ENCODE assay signal across 17 mouse cellular contexts in genomic region chr1:24361990-24362635, GRCm38 (mm10).
A peak's percentile ranks its signal among the peaks of the same experiment; 100 is the strongest.
DNase-seq lines count a peak whose midpoint lies in the region; ATAC-seq lines count a peak whose summit lies in the region.
"Had no signal": no experiment of that assay in that cellular context is flagged by ENCODE, and none has a peak within 500 bp of the region (broad histone marks: within the 10 kb centered on the region; RNA-seq: fewer than 3 reads in every experiment).

No protein-coding gene starts in this region.

- DNase-seq in forebrain, embryonic 11.5 days (ENCODE audit: low spot score) = no peak
- peak; percentile 19 for DNase-seq in layer of hippocampus, adult 9-11 months
- no peak for DNase-seq in layer of hippocampus, adult 9-10 months (ENCODE audit: low spot score)
- DNase-seq in cerebellum, adult 18-20 months = peak; percentile 24
- peak; percentile 18 for DNase-seq in retina, adult 2 months (ENCODE audit: low read depth, low spot score)
- no peak for DNase-seq in testis, postnatal 14 days (ENCODE audit: low spot score)
- DNase-seq in thymus, postnatal 36 days = no peak
- DNase-seq: adrenal gland, adult 8-10 months; gastrocnemius, postnatal 25 days; kidney, adult 9 months; liver, postnatal 0 days; lung, postnatal 4 days had no signal

- H3K27me3 ChIP-seq in forebrain, embryonic 15.5 days = no peaks in the 10 kb centered on the region
- no peaks in the 10 kb centered on the region for H3K27me3 ChIP-seq in forebrain, embryonic 11.5 days (ENCODE audit: control insufficient read depth, insufficient read depth, low read length)
- H3K27me3 ChIP-seq: limb, embryonic 13.5 days; midbrain, embryonic 12.5 days had no signal

- no peaks in the 10 kb centered on the region for H3K9me3 ChIP-seq in forebrain, embryonic 15.5 days
- H3K9me3 ChIP-seq in forebrain, embryonic 11.5 days (ENCODE audit: control insufficient read depth, low read length) = no peaks in the 10 kb centered on the region
- H3K9me3 ChIP-seq: hindbrain, embryonic 10.5 days; limb, embryonic 13.5 days; midbrain, embryonic 12.5 days had no signal

- peaks cover 5% of the 10 kb centered on the region; the same call in 1 of the 2 replicates for H3K4me1 ChIP-seq in forebrain, embryonic 15.5 days
- H3K4me1 ChIP-seq in forebrain, embryonic 11.5 days (replicated peaks; ENCODE audit: control insufficient read depth, insufficient read depth, low read length) = no peaks in the 10 kb centered on the region
- H3K4me1 ChIP-seq: hindbrain, embryonic 10.5 days; limb, embryonic 13.5 days; midbrain, embryonic 12.5 days had no signal

- 57% methylated on average over 13 of the region's 13 CpGs for WGBS in forebrain, embryonic 15.5 days
- WGBS in forebrain, embryonic 11.5 days = 86% methylated on average over 13 of the region's 13 CpGs

- ATAC-seq in forebrain, embryonic 15.5 days (replicated peaks) = peak; percentile 79
- ATAC-seq in forebrain, embryonic 11.5 days (replicated peaks; ENCODE audit: low FRiP score) = no peak
- ATAC-seq: liver, postnatal 0 days had no signal

- H3K9ac ChIP-seq in forebrain, embryonic 15.5 days (replicated peaks) = no peak overlapping the region
- H3K9ac ChIP-seq in forebrain, embryonic 11.5 days (ENCODE audit: low read length) = no peak overlapping the region
- H3K9ac ChIP-seq: limb, embryonic 13.5 days; liver, postnatal 0 days; midbrain, embryonic 12.5 days had no signal

- H3K27ac ChIP-seq in forebrain, embryonic 15.5 days (replicated peaks) = no peak overlapping the region
- H3K27ac ChIP-seq in forebrain, embryonic 11.5 days (ENCODE audit: low read depth, low read length) = no peak overlapping the region
- H3K27ac ChIP-seq: hindbrain, embryonic 10.5 days; limb, embryonic 13.5 days; midbrain, embryonic 12.5 days; stomach, postnatal 0 days had no signal

- H3K4me2 ChIP-seq in forebrain, embryonic 15.5 days (replicated peaks) = no peak overlapping the region
- no peak overlapping the region for H3K4me2 ChIP-seq in forebrain, embryonic 11.5 days (ENCODE audit: low read depth, low read length, severe bottlenecking)
- H3K4me2 ChIP-seq: limb, embryonic 13.5 days; midbrain, embryonic 12.5 days had no signal

- no peaks in the 10 kb centered on the region for H3K36me3 ChIP-seq in forebrain, embryonic 15.5 days
- no peaks in the 10 kb centered on the region for H3K36me3 ChIP-seq in forebrain, embryonic 11.5 days (ENCODE audit: control insufficient read depth, insufficient read depth, low read length)
- H3K36me3 ChIP-seq: hindbrain, embryonic 10.5 days; limb, embryonic 13.5 days; midbrain, embryonic 12.5 days had no signal

- H3K4me3 ChIP-seq in forebrain, embryonic 15.5 days = no peak overlapping the region
- no peak overlapping the region for H3K4me3 ChIP-seq in forebrain, embryonic 11.5 days (ENCODE audit: low read depth, low read length)
- H3K4me3 ChIP-seq: hindbrain, embryonic 10.5 days; limb, embryonic 13.5 days; midbrain, embryonic 12.5 days had no signal

Comparison
In these comparisons a context has a peak if more than half of its experiments do, and no peak if none do; other contexts are left out.
1. DNase-seq: peak in layer of hippocampus, adult 9-11 months (single experiment), cerebellum, adult 18-20 months (2 of 2) and retina, adult 2 months (single experiment); none in forebrain, embryonic 11.5 days (single experiment), layer of hippocampus, adult 9-10 months (single experiment), testis, postnatal 14 days (single experiment) and thymus, postnatal 36 days (0 of 2).